Mouse (Mus musculus) heart, postnatal 14 days (tissue): ENCODE measurements around the gene Kcnip3. TPM values are rescaled to one million over a fixed set of nuclear protein-coding genes. Genes with fewer than 3 reads are reported as not detected.

Experiments used
- DNase-seq, 2 experiments: peaks; one replicate each; pipeline ENCODE4 v3.0.0; 2021 to 2022
- intact Hi-C: fragments of 180-260 bp; cut with DNase I; formaldehyde crosslinking; loops from one replicate; pipeline ENCODE4 v1.15.1; 2025
- total RNA-seq, 2 experiments: library from RNA; stranded (reverse); gene quantifications; 2 replicates each; pipeline ENCODE4 v1.2.3; 2021

The Kcnip3 gene
- total RNA-seq, 2 experiments from 2014 or later = 1.5 to 1.8 TPM

DNA sequence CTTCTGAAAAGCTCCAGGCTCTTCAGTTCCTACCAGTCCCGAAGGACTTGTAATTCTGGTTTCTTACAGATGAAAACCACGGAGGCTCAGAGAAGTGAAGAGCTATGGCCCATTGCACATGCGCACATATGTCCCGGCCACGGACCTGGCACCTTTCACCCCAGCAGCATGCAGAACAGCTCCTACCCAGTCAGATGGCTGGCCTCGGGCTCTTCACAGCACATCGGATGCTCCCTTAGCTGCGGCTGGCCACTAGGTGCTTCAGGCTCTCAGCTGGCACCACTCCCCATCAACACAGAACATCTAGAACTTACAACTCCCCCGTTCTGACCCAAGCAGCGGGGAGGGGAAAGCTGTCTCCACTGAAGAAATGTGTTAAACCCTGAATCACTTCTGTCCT is 42.1 kb downstream of the Kcnip3 start:
- no peak for DNase-seq
- intact Hi-C loops = no loop called here

DNA sequence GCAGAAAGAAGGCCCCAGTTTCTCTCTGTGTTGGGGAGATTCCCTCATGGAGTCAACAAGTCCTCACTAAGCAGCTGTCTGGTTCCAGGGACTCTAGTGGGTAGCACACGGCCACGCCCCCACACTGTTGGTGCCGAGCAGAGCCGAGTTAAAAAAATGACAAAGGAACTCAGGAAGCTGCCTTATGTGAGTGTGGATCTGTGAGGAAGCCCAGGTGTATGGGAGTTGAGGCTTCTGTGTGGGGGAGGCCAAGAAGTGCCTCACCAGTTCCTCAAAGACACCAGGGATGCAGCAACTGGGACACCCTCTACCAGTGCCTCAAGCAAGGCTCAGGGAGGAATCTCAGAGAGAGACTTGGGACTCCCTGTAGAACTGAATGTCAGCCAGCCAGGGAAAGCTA is 42.7 kb downstream of the Kcnip3 start:
- intact Hi-C loops = no loop called here
- no peak for DNase-seq

DNA sequence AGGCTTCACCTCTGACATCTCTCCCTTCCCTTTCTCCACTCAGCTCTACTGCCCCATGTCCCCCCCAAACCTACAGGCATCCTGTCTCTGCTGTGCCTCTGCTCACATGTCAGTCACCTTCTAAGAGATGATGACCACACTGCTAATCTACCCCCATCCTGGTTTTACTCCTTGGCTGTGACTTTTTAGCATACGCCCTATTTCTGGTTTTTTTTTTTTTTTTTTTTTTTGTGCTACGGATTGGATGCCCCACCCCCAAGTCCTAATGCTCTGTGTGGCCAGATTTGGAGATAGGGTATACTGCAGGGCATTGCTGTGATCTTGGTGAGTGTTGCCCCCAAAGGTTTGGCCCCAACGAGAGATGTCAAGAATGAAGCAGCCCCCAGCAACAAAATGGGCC is 49.6 kb downstream of the Kcnip3 start:
- no peak for DNase-seq
- intact Hi-C loops = no loop called here

DNA sequence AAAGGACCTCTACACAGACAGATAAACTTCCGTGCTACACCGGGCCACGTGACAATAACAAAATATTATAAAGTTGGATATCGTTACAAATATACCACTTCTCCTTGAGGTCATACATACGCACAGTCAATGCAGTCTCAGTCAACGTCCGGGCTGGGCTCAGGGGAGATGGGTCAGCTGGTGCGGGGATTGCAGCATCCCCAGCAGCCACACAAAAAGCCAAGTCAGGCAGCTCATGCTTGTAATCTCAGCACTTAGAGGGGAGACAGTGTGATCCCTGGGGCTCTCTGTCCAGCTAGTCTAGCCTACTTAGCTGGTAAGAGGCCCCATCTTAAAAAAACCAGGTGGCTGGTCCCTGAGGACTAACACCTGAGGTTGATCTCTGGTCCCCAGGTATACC is 50.6 kb downstream of the Kcnip3 start:
- intact Hi-C loops = no loop called here
- peak in 1 of 2 experiments; percentile 24 for DNase-seq

- DNase-seq = no peak
- intact Hi-C loops = no loop called here
These were observed 51.2 kb downstream of the Kcnip3 start for GRCm38 (mm10) chr2:127470661-127471060.

DNA sequence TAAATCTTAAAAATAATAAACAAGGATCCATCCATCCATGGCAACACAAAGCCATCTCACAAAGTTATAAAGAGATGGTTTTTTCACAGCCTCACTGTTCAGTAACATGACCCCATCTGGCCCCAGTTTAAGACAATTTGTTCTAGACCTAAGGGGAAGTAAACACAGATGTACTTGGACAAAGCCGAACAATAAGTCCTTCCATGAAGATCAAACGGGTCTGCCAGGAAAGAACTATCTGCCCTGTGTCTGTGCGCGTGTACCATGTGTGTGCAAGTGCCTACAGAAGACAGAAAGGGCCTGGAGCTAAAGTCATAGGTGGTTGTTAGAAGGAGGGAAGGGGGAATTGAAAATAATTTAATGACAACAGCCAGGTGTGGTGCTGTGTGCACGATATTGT is 51.7 kb downstream of the Kcnip3 start:
- intact Hi-C loops = no loop called here
- DNase-seq = no peak

DNA sequence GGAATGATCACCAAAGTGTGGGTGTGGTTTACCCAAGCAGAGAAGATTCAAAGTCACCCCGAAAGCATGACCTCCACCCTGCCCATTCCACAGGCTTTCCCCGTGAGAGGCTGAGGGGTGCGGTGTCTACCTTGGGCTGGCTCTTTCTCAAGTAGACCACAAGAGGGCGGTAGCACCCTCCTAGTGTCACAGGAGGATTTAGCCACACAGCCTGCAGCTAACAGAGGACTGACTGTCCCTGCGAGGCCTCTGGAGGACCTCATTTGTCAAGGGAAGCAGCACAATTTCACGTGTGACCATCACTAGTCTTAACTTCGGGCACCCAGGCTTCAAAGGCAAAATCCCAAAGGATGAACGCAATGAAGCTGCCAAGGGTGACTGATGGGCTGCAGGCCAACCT is 59.6 kb downstream of the Kcnip3 start:
- peak; percentile 68 to 78 for DNase-seq
- intact Hi-C loops = loop anchor here (1.0 to 2.0 kb wide), 2 partner anchors 39 to 96 kb away; no protein-coding TSS in a partner anchor

DNA sequence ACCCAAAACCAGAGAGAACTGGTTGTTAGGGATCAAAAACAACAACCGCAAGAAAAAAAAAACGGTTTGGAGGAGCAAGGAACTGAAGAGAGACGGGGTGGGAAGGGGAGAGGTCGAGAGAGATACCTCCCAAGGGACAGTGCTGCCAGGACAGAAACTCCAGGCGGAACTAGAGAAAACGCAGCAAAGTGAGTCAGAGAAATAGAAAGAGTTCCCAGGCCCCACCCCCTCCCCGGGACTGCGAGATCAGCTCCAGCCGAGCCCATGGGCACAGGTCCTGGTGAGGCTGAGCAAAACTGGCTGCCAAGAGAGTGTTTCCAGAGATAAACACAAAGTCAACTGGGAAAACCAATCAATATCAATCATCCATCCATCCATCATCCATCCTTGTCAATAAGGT is 60.5 kb downstream of the Kcnip3 start:
- no peak for DNase-seq
- intact Hi-C loops = no loop called here

GRCm38 (mm10) chr2:127459341-127459740 is 62.6 kb downstream of the Kcnip3 start:
- intact Hi-C loops = no loop called here
- DNase-seq = no peak

- intact Hi-C loops = no loop called here
- peak; percentile 67 to 81 for DNase-seq
These were observed 68.1 kb downstream of the Kcnip3 start for GRCm38 (mm10) chr2:127453764-127454163.

DNA sequence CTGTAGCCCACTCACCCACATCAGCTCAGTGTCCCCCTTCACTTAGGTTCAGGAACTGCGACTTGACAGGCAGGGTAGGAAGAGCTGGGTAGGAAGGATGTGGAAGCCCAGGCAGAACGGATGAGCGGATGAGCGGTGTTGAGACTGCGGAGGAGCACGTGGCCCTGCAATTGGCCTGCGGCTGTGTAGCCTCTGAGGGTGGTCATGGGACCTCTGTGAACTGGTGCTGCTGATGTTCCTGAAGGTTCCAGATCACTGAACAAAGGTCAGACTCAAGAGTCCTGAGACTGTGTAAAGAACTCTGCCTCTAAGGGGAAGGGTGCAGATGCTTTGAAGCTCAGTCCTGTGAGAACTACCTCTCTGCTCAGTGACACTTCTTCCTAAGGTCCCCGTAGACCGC is 68.8 kb downstream of the Kcnip3 start:
- intact Hi-C loops = no loop called here
- DNase-seq = no peak

DNA sequence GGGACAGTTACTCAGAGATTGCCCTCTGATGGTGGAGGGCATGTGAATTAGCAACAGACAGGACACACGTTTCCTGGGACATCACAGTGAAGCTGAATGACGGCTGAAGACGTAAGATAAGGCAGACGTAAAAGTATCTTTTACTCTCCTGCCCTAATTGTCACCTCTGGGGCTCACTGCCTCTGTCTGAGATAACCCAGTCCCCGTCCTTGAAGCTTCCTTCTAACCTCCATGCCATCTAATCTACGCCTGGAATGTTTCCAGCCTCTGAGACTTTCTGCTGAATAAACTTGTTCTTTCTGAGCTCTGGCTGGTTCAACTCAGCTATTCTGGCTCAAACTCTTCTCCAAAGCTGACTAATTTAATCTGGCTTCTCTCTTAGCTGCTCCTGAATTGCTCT is 70.1 kb downstream of the Kcnip3 start:
- DNase-seq = no peak
- intact Hi-C loops = no loop called here

DNA sequence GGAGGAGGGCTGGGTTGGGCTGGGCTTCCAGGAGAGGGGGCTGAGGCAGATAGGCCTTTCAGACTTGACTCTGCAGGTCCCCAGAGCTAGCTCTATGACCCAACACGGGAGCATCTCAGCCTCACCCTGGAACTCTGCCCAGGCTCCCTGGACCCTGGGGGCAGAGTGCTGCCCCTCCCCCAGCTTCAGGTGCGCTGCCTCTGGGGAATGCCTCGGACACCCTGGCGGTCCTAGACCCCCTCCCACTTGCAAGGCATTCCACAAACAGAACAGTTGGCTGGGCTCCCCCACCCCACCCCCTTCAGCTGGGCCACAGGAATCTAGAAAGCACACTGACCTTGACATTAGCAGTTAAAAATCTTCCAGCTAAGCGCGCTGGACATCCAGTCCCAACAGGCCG is 72.2 kb downstream of the Kcnip3 start:
- intact Hi-C loops = no loop called here
- no peak for DNase-seq

DNA sequence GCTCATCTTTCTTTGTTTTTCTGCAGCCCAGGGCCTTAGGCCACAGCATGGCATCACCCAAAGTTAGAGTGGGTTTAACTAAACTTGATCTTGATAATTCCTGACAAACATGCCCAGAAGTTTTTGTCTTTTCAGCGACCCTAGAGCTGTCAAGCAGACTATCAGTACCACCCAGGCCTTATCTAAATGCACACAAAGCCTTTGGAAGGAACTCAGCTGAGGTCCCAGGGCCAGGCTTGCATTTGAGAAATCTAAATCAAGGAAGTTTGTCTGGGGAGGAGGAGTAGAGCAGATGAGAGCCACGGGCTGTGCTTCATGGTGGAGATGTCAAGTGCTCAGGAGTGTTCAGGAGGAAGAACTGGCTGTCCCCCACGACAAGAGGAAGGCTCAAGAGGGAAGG is 75.0 kb downstream of the Kcnip3 start:
- intact Hi-C loops = no loop called here
- DNase-seq = no peak

- DNase-seq = peak; percentile 68 to 88
- intact Hi-C loops = no loop called here
These were observed 77.7 kb downstream of the Kcnip3 start, which contains the start of gene Fahd2a for GRCm38 (mm10) chr2:127444055-127444789. TSS of gene Fahd2a (minus strand) at chr2:127444565.

GRCm38 (mm10) chr2:127437697-127438096 is 84.2 kb downstream of the Kcnip3 start:
- intact Hi-C loops = no loop called here
- no peak for DNase-seq

GRCm38 (mm10) chr2:127435554-127435953 is 86.3 kb downstream of the Kcnip3 start:
- intact Hi-C loops = no loop called here
- no peak for DNase-seq

GRCm38 (mm10) chr2:127435135-127435534 is 86.8 kb downstream of the Kcnip3 start:
- peak; percentile 29 to 46 for DNase-seq
- intact Hi-C loops = no loop called here

DNA sequence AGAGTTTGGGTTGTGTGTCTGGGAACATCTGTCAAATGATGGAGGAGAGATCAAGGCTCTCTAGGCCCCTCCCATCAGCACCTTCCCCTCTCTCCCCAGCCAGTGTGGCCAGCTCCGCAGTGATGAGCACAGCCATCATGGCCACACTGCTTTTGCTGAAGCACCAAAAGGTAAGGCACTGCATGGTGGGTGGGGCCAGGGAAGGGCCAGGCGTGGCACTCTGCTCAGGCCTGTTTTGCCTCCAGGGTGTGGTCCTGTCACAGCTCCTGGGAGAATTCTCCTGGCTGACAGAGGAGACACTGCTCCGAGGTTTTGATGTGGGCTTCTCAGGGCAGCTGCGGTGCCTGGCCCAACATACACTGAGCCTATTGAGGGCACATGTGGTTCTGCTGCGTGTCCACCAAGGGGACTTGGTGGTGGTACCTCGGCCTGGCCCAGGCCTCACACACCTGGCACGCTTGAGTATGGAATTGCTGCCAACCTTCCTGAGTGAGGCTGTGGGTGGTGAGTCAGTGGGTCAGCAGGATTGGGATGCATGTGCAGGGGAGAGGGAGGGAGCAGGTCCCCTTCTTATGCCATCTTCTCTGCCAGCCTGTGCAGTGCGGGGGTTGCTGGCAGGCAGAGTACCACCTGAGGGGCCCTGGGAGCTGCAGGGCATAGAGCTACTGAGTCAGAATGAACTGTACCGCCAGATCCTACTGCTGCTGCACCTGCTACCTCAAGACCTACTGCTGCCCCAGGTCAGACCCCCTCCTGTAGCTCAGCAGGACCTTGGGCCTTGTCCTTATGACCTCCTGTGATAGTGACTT is 88.2 kb downstream of the Kcnip3 start:
- no peak for DNase-seq
- intact Hi-C loops = no loop called here

DNA sequence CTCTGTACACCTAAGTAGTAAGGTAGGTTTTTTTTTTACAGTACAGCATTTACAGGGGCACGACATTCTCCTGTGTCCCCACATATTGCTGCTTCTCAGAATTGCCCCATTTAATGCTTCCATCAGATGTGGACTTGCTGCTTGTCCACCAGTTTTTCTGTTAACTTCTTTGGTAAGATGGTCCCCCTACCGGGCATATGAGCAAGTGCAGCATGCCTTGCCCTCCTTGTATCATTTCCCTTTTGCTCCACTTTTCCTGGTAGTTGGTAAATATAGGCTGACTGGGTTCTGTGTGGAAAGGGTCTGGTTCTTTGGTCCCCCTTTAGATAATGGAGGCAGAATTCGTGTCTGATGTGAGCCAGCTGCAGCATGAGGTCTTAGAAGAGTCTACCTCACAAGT is 91.7 kb downstream of the Kcnip3 start:
- intact Hi-C loops = loop anchor here (1.0 kb wide), 1 partner anchor 68 kb away; no protein-coding TSS in a partner anchor
- DNase-seq = peak; percentile 33 to 49

GRCm38 (mm10) chr2:127424977-127425376 is 96.9 kb downstream of the Kcnip3 start, which contains the start of gene Gpat2:
TSS of gene Gpat2 (plus strand) at chr2:127425199.
- DNase-seq = no peak
- intact Hi-C loops = no loop called here
